In genomic region chr6:143085898-143086297, GRCm38 (mm10) we compare ENCODE assay signal across 26 mouse cellular contexts.
"Had no signal": no experiment of that assay in that cellular context is flagged by ENCODE, and none has a peak within 500 bp of the region (broad histone marks: within the 10 kb centered on the region; RNA-seq: fewer than 3 reads in every experiment).

No protein-coding gene starts in this region.

- H3K4me3 ChIP-seq: gastrocnemius, adult 2 months; heart, embryonic 10.5 days; heart, embryonic 12.5 days; hindbrain, embryonic 10.5 days; hindbrain, embryonic 12.5 days; intestine, embryonic 15.5 days; kidney, embryonic 15.5 days; limb, embryonic 13.5 days; limb, embryonic 15.5 days; liver, embryonic 12.5 days had no signal

- ATAC-seq: hindbrain, embryonic 16.5 days; inflammation-experienced regulatory T-cells, adult 6 months; intestine, embryonic 15.5 days; intestine, postnatal 0 days; liver, embryonic 12.5 days had no signal

- DNase-seq: gastrocnemius, adult 2 months; gastrocnemius, postnatal 10 days; gastrocnemius, postnatal 25 days; heart, postnatal 10 days; heart, postnatal 4 days; kidney, adult 18-20 months; kidney, adult 8-10 months; kidney, postnatal 14 days; kidney, postnatal 36 days; layer of hippocampus, adult 9-11 months; layer of hippocampus, postnatal 36 days; left cerebral cortex, postnatal 4 days had no signal

- H3K9me3 ChIP-seq: heart, embryonic 10.5 days; heart, embryonic 12.5 days; hindbrain, embryonic 10.5 days; hindbrain, embryonic 12.5 days; intestine, embryonic 15.5 days; kidney, embryonic 15.5 days; limb, embryonic 15.5 days; liver, embryonic 12.5 days had no signal

- H3K9ac ChIP-seq: heart, embryonic 12.5 days; hindbrain, embryonic 12.5 days; hindbrain, embryonic 14.5 days; intestine, embryonic 15.5 days; kidney, embryonic 15.5 days; limb, embryonic 13.5 days; limb, embryonic 15.5 days; liver, embryonic 12.5 days had no signal

- H3K27ac ChIP-seq: gastrocnemius, adult 2 months; heart, embryonic 10.5 days; hindbrain, embryonic 10.5 days; hindbrain, embryonic 12.5 days; hindbrain, embryonic 14.5 days; intestine, embryonic 15.5 days; kidney, embryonic 15.5 days; kidney, postnatal 0 days; limb, embryonic 13.5 days; limb, embryonic 15.5 days; liver, embryonic 12.5 days had no signal

- H3K4me1 ChIP-seq: heart, embryonic 10.5 days; heart, embryonic 12.5 days; hindbrain, embryonic 10.5 days; hindbrain, embryonic 12.5 days; intestine, embryonic 15.5 days; kidney, embryonic 15.5 days; limb, embryonic 13.5 days; limb, embryonic 15.5 days; liver, embryonic 12.5 days had no signal

- H3K27me3 ChIP-seq: heart, embryonic 12.5 days; hindbrain, embryonic 12.5 days; intestine, embryonic 15.5 days; kidney, embryonic 15.5 days; limb, embryonic 13.5 days; limb, embryonic 15.5 days; liver, embryonic 12.5 days had no signal
